Mouse (Mus musculus): ENCODE data around the gene Ttll8. TPM values are rescaled to one million over a fixed set of nuclear protein-coding genes. Genes with fewer than 3 reads are reported as not detected.

The Ttll8 gene
- polyA plus RNA-seq, 1 experiment from 2014 or later = 0.13 TPM

- Histone ChIP-seq H3K4me1 (ENCODE audit: control insufficient read depth, insufficient read depth, low read depth, low read length) (peaks cover 9% of the 10 kb centered on the region; the same call in 1 of the 2 replicates), H3K9ac (ENCODE audit: low read depth, low read length) (no peak overlapping the region), H3K4me2 (ENCODE audit: low read length) (no peak overlapping the region), H3K36me3 (ENCODE audit: control insufficient read depth, insufficient read depth, low read length) (no peaks in the 10 kb centered on the region), H3K9me3 (ENCODE audit: control insufficient read depth, low read length) (no peaks in the 10 kb centered on the region), H3K4me3 (ENCODE audit: low read length) (no peak overlapping the region), H3K27ac (ENCODE audit: low read depth, low read length) (no peak overlapping the region), H3K27me3 (replicated peaks; ENCODE audit: control insufficient read depth, insufficient read depth, low read length) (no peaks in the 10 kb centered on the region)
- WGBS = 93% methylated on average over 9 of the region's 9 CpGs
- ATAC-seq = no peak
Measured at GRCm38 (mm10) chr15:88853106-88853505, 101.1 kb downstream of the Ttll8 start.

GRCm38 (mm10) chr15:88851507-88852149 is 102.6 kb downstream of the Ttll8 start:
- no peak for ATAC-seq
- no peak overlapping the region for H3K4me2 ChIP-seq (ENCODE audit: low read length)

GRCm38 (mm10) chr15:88851076-88851475 is 103.1 kb downstream of the Ttll8 start:
- WGBS = 66% methylated on average over 3 of the region's 3 CpGs
- no peak overlapping the region for H3K4me2 ChIP-seq (ENCODE audit: low read length)
- no peaks in the 10 kb centered on the region for H3K27me3 ChIP-seq (replicated peaks; ENCODE audit: control insufficient read depth, insufficient read depth, low read length)
- H3K9ac ChIP-seq (ENCODE audit: low read depth, low read length) = no peak overlapping the region
- no peak overlapping the region for H3K27ac ChIP-seq (ENCODE audit: low read depth, low read length)
- no peaks in the 10 kb centered on the region for H3K36me3 ChIP-seq (ENCODE audit: control insufficient read depth, insufficient read depth, low read length)
- ATAC-seq = no peak
- no peak overlapping the region for H3K4me3 ChIP-seq (ENCODE audit: low read length)
- H3K9me3 ChIP-seq (ENCODE audit: control insufficient read depth, low read length) = no peaks in the 10 kb centered on the region
- H3K4me1 ChIP-seq (ENCODE audit: control insufficient read depth, insufficient read depth, low read depth, low read length) = peaks cover 9% of the 10 kb centered on the region; the same call in 1 of the 2 replicates

More at GRCm38 (mm10) chr15:88851507-88852149, 102.6 kb downstream of the Ttll8 start:
- Histone ChIP-seq H3K4me1 (ENCODE audit: control insufficient read depth, insufficient read depth, low read depth, low read length) (peaks cover 9% of the 10 kb centered on the region; the same call in 1 of the 2 replicates), H3K9ac (ENCODE audit: low read depth, low read length) (no peak overlapping the region), H3K9me3 (ENCODE audit: control insufficient read depth, low read length) (no peaks in the 10 kb centered on the region), H3K27me3 (replicated peaks; ENCODE audit: control insufficient read depth, insufficient read depth, low read length) (no peaks in the 10 kb centered on the region), H3K36me3 (ENCODE audit: control insufficient read depth, insufficient read depth, low read length) (no peaks in the 10 kb centered on the region), H3K27ac (ENCODE audit: low read depth, low read length) (no peak overlapping the region), H3K4me3 (ENCODE audit: low read length) (no peak overlapping the region)
- WGBS = 85% methylated on average over 10 of the region's 10 CpGs

GRCm38 (mm10) chr15:88850146-88850826 is 103.9 kb downstream of the Ttll8 start:
- Histone ChIP-seq H3K4me2 (ENCODE audit: low read length) (no peak overlapping the region), H3K36me3 (ENCODE audit: control insufficient read depth, insufficient read depth, low read length) (no peaks in the 10 kb centered on the region), H3K27me3 (replicated peaks; ENCODE audit: control insufficient read depth, insufficient read depth, low read length) (no peaks in the 10 kb centered on the region), H3K27ac (ENCODE audit: low read depth, low read length) (no peak overlapping the region), H3K9ac (ENCODE audit: low read depth, low read length) (no peak overlapping the region), H3K9me3 (ENCODE audit: control insufficient read depth, low read length) (no peaks in the 10 kb centered on the region), H3K4me1 (ENCODE audit: control insufficient read depth, insufficient read depth, low read depth, low read length) (peaks cover 9% of the 10 kb centered on the region; the same call in 1 of the 2 replicates), H3K4me3 (ENCODE audit: low read length) (no peak overlapping the region)
- ATAC-seq = peak; percentile 85
- 58% methylated on average over 10 of the region's 10 CpGs for WGBS

- no peak overlapping the region for H3K9ac ChIP-seq (ENCODE audit: low read depth, low read length)
- no peaks in the 10 kb centered on the region for H3K9me3 ChIP-seq (ENCODE audit: control insufficient read depth, low read length)
- WGBS = 79% methylated on average over 2 of the region's 2 CpGs
- H3K4me2 ChIP-seq (ENCODE audit: low read length) = no peak overlapping the region
- H3K4me3 ChIP-seq (ENCODE audit: low read length) = no peak overlapping the region
- no peaks in the 10 kb centered on the region for H3K36me3 ChIP-seq (ENCODE audit: control insufficient read depth, insufficient read depth, low read length)
- no peaks in the 10 kb centered on the region for H3K27me3 ChIP-seq (replicated peaks; ENCODE audit: control insufficient read depth, insufficient read depth, low read length)
- peaks cover 9% of the 10 kb centered on the region; the same call in 1 of the 2 replicates for H3K4me1 ChIP-seq (ENCODE audit: control insufficient read depth, insufficient read depth, low read depth, low read length)
- ATAC-seq = no peak
- H3K27ac ChIP-seq (ENCODE audit: low read depth, low read length) = no peak overlapping the region
Measured at GRCm38 (mm10) chr15:88849621-88850020, 104.6 kb downstream of the Ttll8 start.

- ATAC-seq = no peak
- no peaks in the 10 kb centered on the region for H3K9me3 ChIP-seq (ENCODE audit: control insufficient read depth, low read length)
- WGBS = 78% methylated on average over 1 of the region's 1 CpGs
- no peaks in the 10 kb centered on the region for H3K27me3 ChIP-seq (replicated peaks; ENCODE audit: control insufficient read depth, insufficient read depth, low read length)
- no peak overlapping the region for H3K27ac ChIP-seq (ENCODE audit: low read depth, low read length)
- peaks cover 9% of the 10 kb centered on the region; the same call in 1 of the 2 replicates for H3K4me1 ChIP-seq (ENCODE audit: control insufficient read depth, insufficient read depth, low read depth, low read length)
- H3K9ac ChIP-seq (ENCODE audit: low read depth, low read length) = no peak overlapping the region
- no peak overlapping the region for H3K4me2 ChIP-seq (ENCODE audit: low read length)
- no peaks in the 10 kb centered on the region for H3K36me3 ChIP-seq (ENCODE audit: control insufficient read depth, insufficient read depth, low read length)
- H3K4me3 ChIP-seq (ENCODE audit: low read length) = no peak overlapping the region
Measured at GRCm38 (mm10) chr15:88848661-88849060, 105.6 kb downstream of the Ttll8 start.

GRCm38 (mm10) chr15:88844966-88845365 is 109.3 kb downstream of the Ttll8 start:
- H3K4me2 ChIP-seq (ENCODE audit: low read length) = no peak overlapping the region
- no peak overlapping the region for H3K9ac ChIP-seq (ENCODE audit: low read depth, low read length)
- no peak for ATAC-seq
- H3K4me1 ChIP-seq (ENCODE audit: control insufficient read depth, insufficient read depth, low read depth, low read length) = peaks cover under 1% of the 10 kb centered on the region; the same call in 1 of the 2 replicates
- H3K9me3 ChIP-seq (ENCODE audit: control insufficient read depth, low read length) = no peaks in the 10 kb centered on the region
- 88% methylated on average over 7 of the region's 7 CpGs for WGBS
- no peak overlapping the region for H3K4me3 ChIP-seq (ENCODE audit: low read length)
- no peak overlapping the region for H3K27ac ChIP-seq (ENCODE audit: low read depth, low read length)
- H3K27me3 ChIP-seq (replicated peaks; ENCODE audit: control insufficient read depth, insufficient read depth, low read length) = no peaks in the 10 kb centered on the region
- no peaks in the 10 kb centered on the region for H3K36me3 ChIP-seq (ENCODE audit: control insufficient read depth, insufficient read depth, low read length)

- Histone ChIP-seq H3K4me3 (ENCODE audit: low read length) (no peak overlapping the region), H3K4me2 (ENCODE audit: low read length) (no peak overlapping the region), H3K36me3 (ENCODE audit: control insufficient read depth, insufficient read depth, low read length) (no peaks in the 10 kb centered on the region), H3K4me1 (ENCODE audit: control insufficient read depth, insufficient read depth, low read depth, low read length) (peaks cover 9% of the 10 kb centered on the region), H3K9me3 (ENCODE audit: control insufficient read depth, low read length) (no peaks in the 10 kb centered on the region), H3K9ac (ENCODE audit: low read depth, low read length) (no peak overlapping the region), H3K27ac (ENCODE audit: low read depth, low read length) (no peak overlapping the region), H3K27me3 (replicated peaks; ENCODE audit: control insufficient read depth, insufficient read depth, low read length) (no peaks in the 10 kb centered on the region)
- WGBS = 39% methylated on average over 8 of the region's 8 CpGs
- ATAC-seq = no peak
Measured at GRCm38 (mm10) chr15:88843486-88844097, 110.6 kb downstream of the Ttll8 start.

- Histone ChIP-seq H3K27ac (ENCODE audit: low read depth, low read length) (peak overlapping the region; percentile 34; the same call in 1 of the 2 replicates), H3K4me2 (ENCODE audit: low read length) (no peak overlapping the region), H3K4me3 (ENCODE audit: low read length) (no peak overlapping the region), H3K27me3 (replicated peaks; ENCODE audit: control insufficient read depth, insufficient read depth, low read length) (no peaks in the 10 kb centered on the region), H3K9me3 (ENCODE audit: control insufficient read depth, low read length) (no peaks in the 10 kb centered on the region), H3K9ac (ENCODE audit: low read depth, low read length) (no peak overlapping the region), H3K36me3 (ENCODE audit: control insufficient read depth, insufficient read depth, low read length) (no peaks in the 10 kb centered on the region), H3K4me1 (ENCODE audit: control insufficient read depth, insufficient read depth, low read depth, low read length) (peaks cover 15% of the 10 kb centered on the region)
- WGBS = 79% methylated on average over 3 of the region's 3 CpGs
- ATAC-seq = peak; percentile 8; the same call in 1 of the 2 replicates
Measured at GRCm38 (mm10) chr15:88842300-88842673, 111.9 kb downstream of the Ttll8 start.
